Mouse (Mus musculus) retina, embryonic 14.5 days (tissue): Measurements from ENCODE around the gene Grpel1.

ENCODE experiments used
- DNase-seq: peaks from one replicate; pipeline ENCODE4 v3.0.0-alpha.2; 2015; ENCODE audit warnings: low spot score

Gene Grpel1

GRCm38 (mm10) chr5:36461231-36461630, 3.6 kb upstream of the Grpel1 start:
- DNase-seq = no peak

- DNase-seq = peak; percentile 88
Measured at GRCm38 (mm10) chr5:36462810-36463209, 2.0 kb upstream of the Grpel1 start.

GRCm38 (mm10) chr5:36463391-36463790, 1.4 kb upstream of the Grpel1 start:
- DNase-seq = peak; percentile 90

- DNase-seq = no peak
Measured at GRCm38 (mm10) chr5:36465889-36466288, 1.1 kb downstream of the Grpel1 start.

- DNase-seq = no peak
Measured at GRCm38 (mm10) chr5:36471206-36471605, 6.4 kb downstream of the Grpel1 start.

GRCm38 (mm10) chr5:36472876-36473655, 8.3 kb downstream of the Grpel1 start:
- DNase-seq = no peak

- DNase-seq = peak; percentile 88
Measured at GRCm38 (mm10) chr5:36474283-36474682, 9.5 kb downstream of the Grpel1 start.

GRCm38 (mm10) chr5:36477486-36477885, 12.7 kb downstream of the Grpel1 start:
- no peak for DNase-seq

- no peak for DNase-seq
Measured at GRCm38 (mm10) chr5:36478540-36479420, 14.0 kb downstream of the Grpel1 start.

GRCm38 (mm10) chr5:36479735-36480134, 14.9 kb downstream of the Grpel1 start:
- no peak for DNase-seq

- no peak for DNase-seq
Measured at GRCm38 (mm10) chr5:36480398-36480797, 15.6 kb downstream of the Grpel1 start.

- peak; percentile 15 for DNase-seq
Measured at GRCm38 (mm10) chr5:36481114-36481513, 16.3 kb downstream of the Grpel1 start.

- DNase-seq = peak; percentile 59
Measured at GRCm38 (mm10) chr5:36483203-36484101, 18.7 kb downstream of the Grpel1 start.

- peak; percentile 99 for DNase-seq
Measured at GRCm38 (mm10) chr5:36484171-36484990, 19.6 kb downstream of the Grpel1 start, which contains the start of the genes Tada2b and Ccdc96. TSS of gene Tada2b (minus strand) at chr5:36484285. TSS of gene Ccdc96 (plus strand) at chr5:36484588.

- DNase-seq = no peak
Measured at GRCm38 (mm10) chr5:36485306-36485705, 20.5 kb downstream of the Grpel1 start.

GRCm38 (mm10) chr5:36489225-36489624, 24.4 kb downstream of the Grpel1 start:
- DNase-seq = peak; percentile 77

GRCm38 (mm10) chr5:36493919-36494318, 29.1 kb downstream of the Grpel1 start:
- DNase-seq = no peak

- DNase-seq = no peak
Measured at GRCm38 (mm10) chr5:36494709-36495108, 29.9 kb downstream of the Grpel1 start.

- no peak for DNase-seq
Measured at GRCm38 (mm10) chr5:36505235-36505634, 40.4 kb downstream of the Grpel1 start.

- no peak for DNase-seq
Measured at GRCm38 (mm10) chr5:36505643-36506042, 40.8 kb downstream of the Grpel1 start.

- no peak for DNase-seq
Measured at GRCm38 (mm10) chr5:36508351-36508750, 43.6 kb downstream of the Grpel1 start.
